Comparison of ENCODE assay signal across 8 mouse cellular contexts in the genomic region with DNA sequence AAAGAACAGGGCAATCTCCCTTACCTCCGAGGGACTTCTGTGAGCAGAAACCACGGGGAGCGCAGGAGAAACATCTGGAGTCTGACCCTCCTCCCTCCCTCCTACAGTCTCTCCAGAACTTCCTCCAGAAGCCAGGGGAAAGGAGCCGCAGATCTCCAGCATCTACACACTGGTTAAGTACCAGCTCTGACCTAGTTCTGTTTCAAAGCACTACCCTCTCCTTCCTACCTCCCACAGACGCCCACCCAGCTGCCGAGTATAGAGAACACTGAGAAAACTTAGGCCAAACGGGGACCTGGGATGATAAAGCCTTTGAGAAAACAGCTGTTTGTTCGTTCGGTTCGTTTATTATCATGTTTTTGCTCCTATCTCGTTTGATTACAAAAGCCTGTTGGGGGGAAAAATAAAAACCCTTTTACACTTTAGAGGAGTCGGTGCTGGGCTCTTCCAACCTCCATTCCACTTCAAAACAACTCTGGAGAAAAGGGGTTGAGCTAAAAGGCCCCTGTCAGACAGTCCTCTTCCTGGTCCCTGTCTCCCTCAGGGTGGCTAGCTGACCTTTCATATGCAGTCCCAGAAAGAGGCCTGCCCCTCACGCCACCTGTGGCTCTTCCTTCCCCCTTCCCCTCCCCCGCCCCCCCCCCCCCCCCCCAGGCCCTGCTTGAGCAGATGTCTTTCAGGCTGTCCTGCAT.
DNase-seq lines count a peak whose midpoint lies in the region; ATAC-seq lines count a peak whose summit lies in the region.

No protein-coding gene starts in this region.

- DNase-seq in gastrocnemius, postnatal 10 days: peak; percentile 12
- DNase-seq in gastrocnemius, postnatal 4 days (ENCODE audit: low spot score in 2 of 2): no peak
- peak; percentile 63 to 64 for DNase-seq in right cerebral cortex, adult 2 months (ENCODE audit: low spot score in 2 of 2)
- DNase-seq in right cerebral cortex, postnatal 4 days: no peak
- DNase-seq in liver, embryonic 13.5 days: no peak
- DNase-seq in yolk sac, embryonic 10.5 days (ENCODE audit: low spot score): peak; percentile 17
- DNase-seq in urinary bladder, postnatal 14 days (ENCODE audit: low spot score): no peak
- no peak for DNase-seq in spleen, postnatal 4 days (ENCODE audit: low spot score in 2 of 2)

- WGBS in liver, embryonic 13.5 days (ENCODE audit: insufficient replicate concordance): 17% methylated on average over 13 of the region's 14 CpGs

- peaks cover 13% of the 10 kb centered on the region for H3K4me1 ChIP-seq in liver, embryonic 13.5 days (replicated peaks)

- H3K4me3 ChIP-seq in liver, embryonic 13.5 days (replicated peaks): no peak overlapping the region

- no peaks in the 10 kb centered on the region for H3K27me3 ChIP-seq in liver, embryonic 13.5 days

- no peak overlapping the region for H3K4me2 ChIP-seq in liver, embryonic 13.5 days

- no peaks in the 10 kb centered on the region for H3K9me3 ChIP-seq in liver, embryonic 13.5 days (replicated peaks)

- no peak overlapping the region for H3K27ac ChIP-seq in liver, embryonic 13.5 days

- ATAC-seq in liver, embryonic 13.5 days (ENCODE audit: low read depth): 0 out of 2 replicates have a peak, but pooled peaks have one; percentile 18

- no peaks in the 10 kb centered on the region for H3K36me3 ChIP-seq in liver, embryonic 13.5 days

- no peak overlapping the region for H3K9ac ChIP-seq in liver, embryonic 13.5 days

Comparison
In these comparisons a context has a peak if more than half of its experiments do, and no peak if none do; other contexts are left out.
1. DNase-seq: peak in gastrocnemius, postnatal 10 days (single experiment), right cerebral cortex, adult 2 months (2 of 2) and yolk sac, embryonic 10.5 days (single experiment); none in gastrocnemius, postnatal 4 days (0 of 2), right cerebral cortex, postnatal 4 days (single experiment), liver, embryonic 13.5 days (single experiment), urinary bladder, postnatal 14 days (single experiment) and spleen, postnatal 4 days (0 of 2).